10 mouse cellular contexts compared by ENCODE assay signal in genomic region chr1:36071611-36072010, GRCm38 (mm10). TPM values are rescaled to one million over a fixed set of nuclear protein-coding genes. Genes with fewer than 3 reads are reported as not detected.
DNase-seq lines count a peak whose midpoint lies in the region; ATAC-seq and TF ChIP-seq lines count a peak whose summit lies in the region.
"Had no signal": no experiment of that assay in that cellular context is flagged by ENCODE, and none has a peak within 500 bp of the region (broad histone marks: within the 10 kb centered on the region; RNA-seq: fewer than 3 reads in every experiment).

No protein-coding gene starts in this region.

- peak overlapping the region; percentile 47 for H3K27ac ChIP-seq in kidney, adult 2 months (ENCODE audit: insufficient read depth, low read depth, low read length)
- H3K27ac ChIP-seq in cortical plate, adult 2 months (ENCODE audit: insufficient read depth, low read length) = no peak overlapping the region
- H3K27ac ChIP-seq in hindbrain, embryonic 11.5 days (ENCODE audit: low read depth, low read length) = no peak overlapping the region
- H3K27ac ChIP-seq in midbrain, embryonic 13.5 days = no peak overlapping the region

- H3K27me3 ChIP-seq in kidney, adult 2 months (replicated peaks; ENCODE audit: control insufficient read depth, insufficient read depth, low read length) = no peaks in the 10 kb centered on the region
- H3K27me3 ChIP-seq in hindbrain, embryonic 11.5 days (ENCODE audit: control insufficient read depth, insufficient read depth, low read length) = no peaks in the 10 kb centered on the region
- H3K27me3 ChIP-seq in midbrain, embryonic 13.5 days = peaks cover 1% of the 10 kb centered on the region; the same call in 1 of the 2 replicates
- H3K27me3 ChIP-seq: Patski had no signal

- WGBS in kidney, adult 2 months = 41% methylated on average over 3 of the region's 3 CpGs
- WGBS in hindbrain, embryonic 11.5 days = 91% methylated on average over 3 of the region's 3 CpGs
- 81% methylated on average over 3 of the region's 3 CpGs for WGBS in midbrain, embryonic 13.5 days

- H3K4me1 ChIP-seq in kidney, adult 2 months (ENCODE audit: control insufficient read depth, insufficient read depth, low read length) = peaks cover 54% of the 10 kb centered on the region
- peaks cover 4% of the 10 kb centered on the region; the same call in 1 of the 2 replicates for H3K4me1 ChIP-seq in cortical plate, adult 2 months (ENCODE audit: control insufficient read depth, insufficient read depth, low read length)
- peaks cover 19% of the 10 kb centered on the region; the same call in 1 of the 2 replicates for H3K4me1 ChIP-seq in hindbrain, embryonic 11.5 days (replicated peaks; ENCODE audit: control insufficient read depth, insufficient read depth, low read length)
- H3K4me1 ChIP-seq in midbrain, embryonic 13.5 days (replicated peaks) = peaks cover 82% of the 10 kb centered on the region

- no peak overlapping the region for H3K9ac ChIP-seq in hindbrain, embryonic 11.5 days (ENCODE audit: low read depth, low read length)
- H3K9ac ChIP-seq in midbrain, embryonic 13.5 days (replicated peaks) = peak overlapping the region; percentile 79

- peak overlapping the region; percentile 60 for H3K4me3 ChIP-seq in kidney, adult 2 months (ENCODE audit: insufficient read depth, low read depth, low read length)
- H3K4me3 ChIP-seq in cortical plate, adult 2 months (ENCODE audit: insufficient read depth, low read length) = peak overlapping the region; percentile 87; the same call in 1 of the 2 replicates
- H3K4me3 ChIP-seq in hindbrain, embryonic 11.5 days (ENCODE audit: low read depth, low read length) = 0 out of 2 replicates have a peak overlapping the region, but pooled peaks have one; percentile 15
- peak overlapping the region; percentile 64 for H3K4me3 ChIP-seq in midbrain, embryonic 13.5 days (replicated peaks)

- no peak for ATAC-seq in hindbrain, embryonic 11.5 days (ENCODE audit: low FRiP score)
- ATAC-seq in midbrain, embryonic 13.5 days = no peak
- ATAC-seq in frontal cortex, adult (ENCODE audit: low TSS enrichment) = no peak
- ATAC-seq in activated CD4-positive, CD25-positive, alpha-beta regulatory T cell, adult 4 months = no peak
- ATAC-seq: Patski had no signal

- no peaks in the 10 kb centered on the region for H3K9me3 ChIP-seq in hindbrain, embryonic 11.5 days (ENCODE audit: control insufficient read depth, low read length)
- H3K9me3 ChIP-seq in midbrain, embryonic 13.5 days = no peaks in the 10 kb centered on the region

- no peak for TF ChIP-seq CTCF in kidney, adult 2 months (conservative IDR thresholded peaks at IDR 0.05; ENCODE audit: insufficient read depth, insufficient read length, low read depth, low read length)
- TF ChIP-seq CTCF in cortical plate, adult 2 months (IDR thresholded peaks at IDR 0.05; ENCODE audit: extremely low read depth, insufficient read depth, low read length) = no peak

- H3K4me2 ChIP-seq in hindbrain, embryonic 11.5 days (replicated peaks; ENCODE audit: low read depth, low read length) = peak overlapping the region; percentile 97
- peak overlapping the region; percentile 73 for H3K4me2 ChIP-seq in midbrain, embryonic 13.5 days (replicated peaks)

- no peaks in the 10 kb centered on the region for H3K36me3 ChIP-seq in kidney, adult 2 months (ENCODE audit: control insufficient read depth, insufficient read depth, low read length)
- no peaks in the 10 kb centered on the region for H3K36me3 ChIP-seq in hindbrain, embryonic 11.5 days (ENCODE audit: control insufficient read depth, insufficient read depth, low read length)
- H3K36me3 ChIP-seq in midbrain, embryonic 13.5 days = peaks cover 5% of the 10 kb centered on the region; the same call in 1 of the 2 replicates

- TF ChIP-seq POLR2A in kidney, adult 2 months (IDR thresholded peaks at IDR 0.05; ENCODE audit: low read depth, low read length) = no peak
- no peak for TF ChIP-seq POLR2A in cortical plate, adult 2 months (IDR thresholded peaks at IDR 0.05; ENCODE audit: extremely low read depth, insufficient read depth, low read length)

- DNase-seq in kidney, adult 2 months = no peak
- DNase-seq in kidney, postnatal 10 days = no peak
- DNase-seq in hindbrain, embryonic 11.5 days (ENCODE audit: low spot score) = no peak
- DNase-seq in B cell, adult 2 months = no peak
- DNase-seq: lung, adult 2 months had no signal

RNA-seq across cellular contexts. Expression of gene Hs6st1, which starts 3.4 kb away (rescaled TPM):
- 123 and 142 TPM in 2 replicates for polyA plus RNA-seq in kidney, adult 2 months (2012; rRNA removed)
- 53.2 and 53.6 TPM in 2 replicates for polyA plus RNA-seq in cortical plate, adult 2 months (2012; rRNA removed)
- 10.7 and 14.9 TPM in 2 replicates for polyA plus RNA-seq in hindbrain, embryonic 11.5 days (2014; fragmentation: Nextera tagmentation; extraction: Ambion mirVana)
- 10.4 and 11.0 TPM in 2 replicates for polyA plus RNA-seq in midbrain, embryonic 13.5 days (2015; fragmentation: Nextera tagmentation; extraction: Ambion mirVana)
- polyA plus RNA-seq in activated CD4-positive, CD25-positive, alpha-beta regulatory T cell, adult 4 months (2017; shearing (Covaris generic)) = 1 to 10 TPM; 2.8 to 3.8 TPM

Comparison
In these comparisons a context has a peak if more than half of its experiments do, and no peak if none do; other contexts are left out.
1. H3K4me3 ChIP-seq: peak in every context shown above with its lines; median percentile 87 in cortical plate, adult 2 months; 64 in midbrain, embryonic 13.5 days; 60 in kidney, adult 2 months; 15 in hindbrain, embryonic 11.5 days.